Mouse (Mus musculus): Measurements from ENCODE around the gene Wif1. TPM values are rescaled to one million over a fixed set of nuclear protein-coding genes. Genes with fewer than 3 reads are reported as not detected.

The Wif1 gene
- polyA plus RNA-seq, 1 experiment from 2014 or later: 2.5 TPM

DNA sequence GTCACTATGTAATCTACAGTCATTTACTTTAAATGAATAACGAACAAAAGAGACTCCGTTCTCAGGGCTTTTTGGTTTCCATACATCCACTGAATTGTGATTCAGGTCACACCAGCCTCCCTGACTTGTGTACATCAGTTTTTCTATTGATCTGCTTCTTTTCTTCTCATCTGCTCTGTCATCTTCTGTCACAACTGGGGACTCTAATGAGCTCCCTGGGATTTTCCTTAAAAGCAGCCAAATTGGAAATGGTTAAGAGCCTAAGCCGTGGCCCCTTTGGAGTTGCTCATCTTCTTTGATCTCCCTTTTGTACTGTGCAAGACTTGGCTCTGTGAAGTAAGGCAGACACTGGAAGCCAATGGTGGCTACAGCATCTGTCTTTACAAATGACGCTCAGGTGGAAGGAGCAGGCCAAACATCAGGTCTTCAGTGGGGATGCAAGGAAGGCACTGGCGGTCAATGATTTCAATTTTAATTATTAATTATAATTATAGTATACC, 27.6 kb downstream of the Wif1 start:
- Histone ChIP-seq H3K9me3 (ENCODE audit: control insufficient read depth, low read length) (no peaks in the 10 kb centered on the region), H3K27ac (ENCODE audit: low read depth, low read length) (no peak overlapping the region), H3K4me2 (no peak overlapping the region), H3K9ac (ENCODE audit: low read depth, low read length) (no peak overlapping the region), H3K27me3 (replicated peaks; ENCODE audit: control insufficient read depth, insufficient read depth, low read length) (no peaks in the 10 kb centered on the region), H3K4me3 (ENCODE audit: low read depth, low read length) (no peak overlapping the region), H3K4me1 (replicated peaks; ENCODE audit: control insufficient read depth, insufficient read depth, low read length) (no peaks in the 10 kb centered on the region; the same call in 1 of the 2 replicates), H3K36me3 (ENCODE audit: control insufficient read depth, insufficient read depth, low read length) (no peaks in the 10 kb centered on the region)
- DNase-seq (ENCODE audit: low spot score) (no peak), ATAC-seq (replicated peaks; ENCODE audit: low FRiP score) (no peak)
- 85% methylated on average over 5 of the region's 5 CpGs for WGBS

DNA sequence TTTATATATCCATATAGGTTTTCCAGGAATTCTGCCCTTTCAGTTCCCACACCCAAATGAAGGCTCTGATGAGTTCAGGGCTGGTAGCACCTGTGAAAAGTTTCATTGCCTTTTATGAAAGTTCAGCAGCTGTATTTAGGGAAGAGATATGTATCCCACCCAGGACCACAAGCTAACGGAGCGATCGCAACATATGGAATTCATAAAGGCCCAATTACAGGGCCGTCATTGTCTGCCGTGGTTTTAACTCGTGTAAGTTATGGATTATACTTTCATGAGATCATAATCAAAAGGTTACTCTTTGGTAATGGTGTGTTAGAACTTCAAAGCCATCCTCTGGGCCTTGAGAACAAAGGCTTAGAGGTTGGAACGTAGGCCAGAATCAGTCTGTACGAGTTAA, 28.9 kb downstream of the Wif1 start:
- H3K9me3 ChIP-seq (ENCODE audit: control insufficient read depth, low read length): no peaks in the 10 kb centered on the region
- no peaks in the 10 kb centered on the region for H3K4me1 ChIP-seq (replicated peaks; ENCODE audit: control insufficient read depth, insufficient read depth, low read length)
- no peak for ATAC-seq (replicated peaks; ENCODE audit: low FRiP score)
- 86% methylated on average over 8 of the region's 8 CpGs for WGBS
- no peak overlapping the region for H3K27ac ChIP-seq (ENCODE audit: low read depth, low read length)
- no peak overlapping the region for H3K4me3 ChIP-seq (ENCODE audit: low read depth, low read length)
- H3K9ac ChIP-seq (ENCODE audit: low read depth, low read length): no peak overlapping the region
- DNase-seq (ENCODE audit: low spot score): no peak
- H3K27me3 ChIP-seq (replicated peaks; ENCODE audit: control insufficient read depth, insufficient read depth, low read length): no peaks in the 10 kb centered on the region
- H3K4me2 ChIP-seq: no peak overlapping the region
- H3K36me3 ChIP-seq (ENCODE audit: control insufficient read depth, insufficient read depth, low read length): no peaks in the 10 kb centered on the region

DNA sequence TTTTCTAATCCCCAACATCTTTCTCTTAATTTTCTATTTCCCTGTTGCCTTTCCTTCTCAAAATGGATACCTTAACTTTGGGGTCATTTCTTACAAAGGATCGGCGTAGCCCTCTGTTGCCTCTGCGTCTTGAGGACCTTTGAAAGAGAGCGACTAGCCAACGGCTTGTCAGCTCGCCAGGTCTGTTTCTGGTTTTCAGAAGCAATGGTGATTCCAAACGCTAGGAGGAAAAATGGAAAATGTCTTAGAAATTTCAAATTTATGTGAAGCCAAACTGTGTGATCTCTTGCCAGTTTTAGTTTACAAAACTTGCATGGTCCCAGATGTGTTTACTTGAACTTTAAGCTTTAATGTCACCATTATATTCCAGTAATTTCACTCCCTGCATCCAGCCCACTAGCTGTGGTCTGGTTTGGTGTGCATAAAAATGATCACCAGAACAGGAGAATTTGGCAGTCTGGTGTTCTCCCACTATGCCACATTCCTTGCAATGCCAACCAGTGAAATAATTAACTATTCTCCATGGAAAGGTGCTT, 33.7 kb downstream of the Wif1 start:
- no peaks in the 10 kb centered on the region for H3K27me3 ChIP-seq (replicated peaks; ENCODE audit: control insufficient read depth, insufficient read depth, low read length)
- H3K4me1 ChIP-seq (replicated peaks; ENCODE audit: control insufficient read depth, insufficient read depth, low read length): no peaks in the 10 kb centered on the region
- no peak overlapping the region for H3K4me2 ChIP-seq
- H3K9ac ChIP-seq (ENCODE audit: low read depth, low read length): no peak overlapping the region
- 86% methylated on average over 7 of the region's 7 CpGs for WGBS
- no peak overlapping the region for H3K27ac ChIP-seq (ENCODE audit: low read depth, low read length)
- ATAC-seq (replicated peaks; ENCODE audit: low FRiP score): no peak
- no peaks in the 10 kb centered on the region for H3K9me3 ChIP-seq (ENCODE audit: control insufficient read depth, low read length)
- no peak for DNase-seq (ENCODE audit: low spot score)
- H3K4me3 ChIP-seq (ENCODE audit: low read depth, low read length): no peak overlapping the region
- no peaks in the 10 kb centered on the region for H3K36me3 ChIP-seq (ENCODE audit: control insufficient read depth, insufficient read depth, low read length)

DNA sequence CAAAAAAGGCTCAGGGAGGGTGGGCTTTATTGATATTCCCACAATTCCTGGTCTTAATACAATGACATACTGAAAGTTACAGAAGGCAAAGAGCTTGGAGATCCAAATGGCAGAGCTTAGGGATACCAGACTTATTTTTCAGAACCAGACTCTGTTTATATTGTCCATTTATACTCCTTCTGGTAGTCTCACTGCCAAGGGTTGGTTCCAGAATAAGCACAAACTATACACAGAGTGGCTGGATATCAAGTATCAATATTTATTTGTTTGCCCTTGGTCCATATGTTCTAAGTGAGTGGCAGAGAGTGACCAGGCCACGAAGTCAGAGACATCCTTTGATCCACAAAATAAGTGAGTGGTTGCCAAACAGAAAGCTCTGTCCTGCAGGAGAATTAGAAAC, 34.2 kb downstream of the Wif1 start:
- Histone ChIP-seq H3K9ac (ENCODE audit: low read depth, low read length) (no peak overlapping the region), H3K4me2 (no peak overlapping the region), H3K4me1 (replicated peaks; ENCODE audit: control insufficient read depth, insufficient read depth, low read length) (no peaks in the 10 kb centered on the region), H3K4me3 (ENCODE audit: low read depth, low read length) (no peak overlapping the region), H3K27me3 (replicated peaks; ENCODE audit: control insufficient read depth, insufficient read depth, low read length) (no peaks in the 10 kb centered on the region), H3K27ac (ENCODE audit: low read depth, low read length) (no peak overlapping the region), H3K36me3 (ENCODE audit: control insufficient read depth, insufficient read depth, low read length) (no peaks in the 10 kb centered on the region), H3K9me3 (ENCODE audit: control insufficient read depth, low read length) (no peaks in the 10 kb centered on the region)
- DNase-seq (ENCODE audit: low spot score) (no peak), ATAC-seq (replicated peaks; ENCODE audit: low FRiP score) (no peak)
- WGBS: 60% methylated on average over 1 of the region's 1 CpGs

DNA sequence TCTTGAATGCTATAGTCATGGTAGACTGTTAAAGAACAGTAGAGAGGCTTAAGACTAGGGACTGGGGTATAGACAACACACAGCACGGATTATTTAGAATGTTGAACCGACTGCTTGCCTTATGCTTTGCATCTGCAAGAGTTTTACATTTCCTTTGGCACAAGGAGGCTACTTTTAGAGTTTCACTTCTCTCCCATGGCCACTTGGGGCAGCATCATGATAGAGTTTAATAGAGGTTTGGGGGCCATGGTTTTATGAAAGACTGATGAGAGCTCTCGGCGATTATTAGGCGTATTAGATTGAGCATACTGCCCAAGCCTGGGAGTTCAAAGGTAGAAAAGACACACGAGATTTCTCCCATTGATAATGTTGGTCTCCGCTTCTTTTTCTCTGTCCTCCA, 37.0 kb downstream of the Wif1 start:
- no peaks in the 10 kb centered on the region for H3K27me3 ChIP-seq (replicated peaks; ENCODE audit: control insufficient read depth, insufficient read depth, low read length)
- H3K4me1 ChIP-seq (replicated peaks; ENCODE audit: control insufficient read depth, insufficient read depth, low read length): no peaks in the 10 kb centered on the region
- no peak overlapping the region for H3K27ac ChIP-seq (ENCODE audit: low read depth, low read length)
- no peaks in the 10 kb centered on the region for H3K9me3 ChIP-seq (ENCODE audit: control insufficient read depth, low read length)
- no peaks in the 10 kb centered on the region for H3K36me3 ChIP-seq (ENCODE audit: control insufficient read depth, insufficient read depth, low read length)
- H3K9ac ChIP-seq (ENCODE audit: low read depth, low read length): no peak overlapping the region
- no peak overlapping the region for H3K4me2 ChIP-seq
- WGBS: 67% methylated on average over 7 of the region's 7 CpGs
- ATAC-seq (replicated peaks; ENCODE audit: low FRiP score): no peak
- H3K4me3 ChIP-seq (ENCODE audit: low read depth, low read length): no peak overlapping the region
- DNase-seq (ENCODE audit: low spot score): no peak

DNA sequence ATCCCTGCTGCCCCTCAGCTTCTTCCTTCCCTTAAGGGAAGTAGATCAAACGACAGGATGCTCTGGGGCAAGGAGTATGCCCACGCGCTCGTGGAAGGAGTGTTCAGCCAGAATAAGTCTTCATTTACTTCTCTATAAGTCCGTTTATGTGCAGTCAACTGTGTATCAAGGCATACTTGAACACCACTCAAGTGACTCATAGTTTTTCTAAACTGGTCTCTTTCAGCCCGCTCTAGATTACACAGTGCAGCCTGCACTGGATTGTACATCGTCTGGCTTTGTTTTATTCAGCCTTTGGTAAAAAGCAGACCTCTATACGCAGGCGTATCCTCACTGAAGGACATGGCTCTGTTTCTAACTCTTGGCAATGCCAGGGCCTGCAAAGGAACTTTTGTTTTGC, 46.7 kb downstream of the Wif1 start:
- no peak overlapping the region for H3K4me2 ChIP-seq
- ATAC-seq (replicated peaks; ENCODE audit: low FRiP score) (no peak), DNase-seq (ENCODE audit: low spot score) (no peak)
- H3K4me3 ChIP-seq (ENCODE audit: low read depth, low read length): no peak overlapping the region
- H3K27ac ChIP-seq (ENCODE audit: low read depth, low read length): no peak overlapping the region
- 81% methylated on average over 9 of the region's 9 CpGs for WGBS
- H3K36me3 ChIP-seq (ENCODE audit: control insufficient read depth, insufficient read depth, low read length): no peaks in the 10 kb centered on the region
- no peak overlapping the region for H3K9ac ChIP-seq (ENCODE audit: low read depth, low read length)
- no peaks in the 10 kb centered on the region for H3K27me3 ChIP-seq (replicated peaks; ENCODE audit: control insufficient read depth, insufficient read depth, low read length)
- H3K9me3 ChIP-seq (ENCODE audit: control insufficient read depth, low read length): no peaks in the 10 kb centered on the region
- H3K4me1 ChIP-seq (replicated peaks; ENCODE audit: control insufficient read depth, insufficient read depth, low read length): no peaks in the 10 kb centered on the region

DNA sequence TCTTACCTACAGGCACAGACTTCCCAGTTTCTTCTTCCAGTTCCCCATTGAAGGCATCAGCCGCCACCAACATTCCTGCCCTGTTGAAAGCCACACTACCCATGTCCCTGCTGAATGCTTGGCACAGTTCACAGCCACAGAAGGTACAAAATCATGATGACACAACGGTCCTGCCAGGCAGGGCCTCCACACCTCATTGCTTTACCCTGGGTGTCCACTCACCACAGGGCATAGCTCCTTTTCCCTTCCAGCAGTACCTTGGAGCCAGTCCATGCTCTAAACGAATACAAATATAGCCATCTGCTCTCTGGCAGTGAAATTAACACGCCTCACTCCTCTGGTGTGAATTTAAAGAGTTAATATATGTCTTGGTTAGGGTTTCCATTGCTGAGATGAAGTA, 49.1 kb downstream of the Wif1 start:
- Histone ChIP-seq H3K4me1 (replicated peaks; ENCODE audit: control insufficient read depth, insufficient read depth, low read length) (no peaks in the 10 kb centered on the region), H3K9ac (ENCODE audit: low read depth, low read length) (no peak overlapping the region), H3K4me2 (no peak overlapping the region), H3K36me3 (ENCODE audit: control insufficient read depth, insufficient read depth, low read length) (no peaks in the 10 kb centered on the region), H3K27me3 (replicated peaks; ENCODE audit: control insufficient read depth, insufficient read depth, low read length) (no peaks in the 10 kb centered on the region), H3K4me3 (ENCODE audit: low read depth, low read length) (no peak overlapping the region), H3K9me3 (ENCODE audit: control insufficient read depth, low read length) (no peaks in the 10 kb centered on the region), H3K27ac (ENCODE audit: low read depth, low read length) (no peak overlapping the region)
- no peak for ATAC-seq (replicated peaks; ENCODE audit: low FRiP score)
- 85% methylated on average over 4 of the region's 4 CpGs for WGBS
- DNase-seq (ENCODE audit: low spot score): no peak

DNA sequence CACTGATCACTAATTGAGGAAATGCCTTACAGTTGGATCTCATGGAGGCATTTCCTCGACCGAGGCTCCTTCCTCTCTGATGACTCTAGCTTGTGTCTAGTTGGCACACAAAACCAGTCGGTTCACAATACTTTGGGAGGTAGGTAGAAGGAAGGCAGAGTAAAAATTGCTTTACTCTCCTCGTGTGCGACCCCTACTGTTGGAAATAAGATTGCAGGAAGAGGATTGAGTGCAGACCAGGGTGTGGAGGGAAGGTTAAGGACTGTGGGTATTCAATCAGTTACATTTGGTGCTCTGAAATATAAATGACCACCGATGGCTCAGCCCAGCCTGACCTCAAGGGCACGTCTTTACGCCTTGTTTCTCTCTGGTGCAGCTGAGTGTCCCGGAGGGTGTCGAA, 49.8 kb downstream of the Wif1 start:
- Histone ChIP-seq H3K9me3 (ENCODE audit: control insufficient read depth, low read length) (no peaks in the 10 kb centered on the region), H3K4me3 (ENCODE audit: low read depth, low read length) (no peak overlapping the region), H3K4me2 (no peak overlapping the region), H3K36me3 (ENCODE audit: control insufficient read depth, insufficient read depth, low read length) (no peaks in the 10 kb centered on the region), H3K27ac (ENCODE audit: low read depth, low read length) (no peak overlapping the region), H3K4me1 (replicated peaks; ENCODE audit: control insufficient read depth, insufficient read depth, low read length) (no peaks in the 10 kb centered on the region), H3K9ac (ENCODE audit: low read depth, low read length) (no peak overlapping the region), H3K27me3 (replicated peaks; ENCODE audit: control insufficient read depth, insufficient read depth, low read length) (no peaks in the 10 kb centered on the region)
- ATAC-seq (replicated peaks; ENCODE audit: low FRiP score) (no peak), DNase-seq (ENCODE audit: low spot score) (no peak)
- 55% methylated on average over 10 of the region's 10 CpGs for WGBS

DNA sequence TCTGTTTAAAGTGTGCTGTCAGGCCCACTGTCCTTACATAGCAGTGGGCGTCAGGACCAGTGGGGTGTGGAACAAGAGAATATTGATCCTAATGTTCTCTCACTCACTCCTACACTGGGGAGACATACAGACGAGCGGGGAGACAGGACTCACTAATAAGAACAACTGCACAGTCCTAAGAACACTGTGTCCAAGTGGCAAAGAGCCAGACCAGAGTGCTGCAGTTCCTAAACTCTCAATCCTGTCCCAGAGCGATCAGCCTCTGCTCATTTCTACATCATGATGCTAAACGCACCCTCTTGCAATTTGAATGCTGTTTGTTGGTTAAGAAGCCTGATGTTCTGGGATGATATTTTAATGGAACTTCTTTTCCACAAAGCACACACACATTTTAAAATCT, 54.9 kb downstream of the Wif1 start:
- H3K27me3 ChIP-seq (replicated peaks; ENCODE audit: control insufficient read depth, insufficient read depth, low read length): no peaks in the 10 kb centered on the region
- H3K4me3 ChIP-seq (ENCODE audit: low read depth, low read length): no peak overlapping the region
- H3K36me3 ChIP-seq (ENCODE audit: control insufficient read depth, insufficient read depth, low read length): no peaks in the 10 kb centered on the region
- ATAC-seq (replicated peaks; ENCODE audit: low FRiP score): no peak
- DNase-seq (ENCODE audit: low spot score): no peak
- H3K9me3 ChIP-seq (ENCODE audit: control insufficient read depth, low read length): no peaks in the 10 kb centered on the region
- no peak overlapping the region for H3K9ac ChIP-seq (ENCODE audit: low read depth, low read length)
- WGBS: 77% methylated on average over 5 of the region's 5 CpGs
- no peaks in the 10 kb centered on the region for H3K4me1 ChIP-seq (replicated peaks; ENCODE audit: control insufficient read depth, insufficient read depth, low read length)
- no peak overlapping the region for H3K4me2 ChIP-seq
- no peak overlapping the region for H3K27ac ChIP-seq (ENCODE audit: low read depth, low read length)

Measured in liver, embryonic 11.5 days (tissue).